Mouse (Mus musculus) stomach, embryonic 15.5 days (tissue): ENCODE data around the gene Jam2. TPM values are rescaled to one million over a fixed set of nuclear protein-coding genes. Genes with fewer than 3 reads are reported as not detected.

ENCODE experiments used
- ATAC-seq: fragments of 200-750 bp; cut with Nextera tagmentation; 2 replicates; pipeline ENCODE4 v1.8.0; 2017; ENCODE audit warnings: low read depth, moderate number of reproducible peaks, moderate TSS enrichment; ENCODE audit not compliant: insufficient read depth, low FRiP score
- H3K27ac ChIP-seq: fragments of 300-500 bp; sonication (generic); 2 replicates; pipeline ENCODE4 v1.5.1; 2015; ENCODE audit warnings: mild to moderate bottlenecking, inconsistent platforms
- H3K27me3 ChIP-seq: fragments of 300-500 bp; sonication (generic); replicated peaks from 2 replicates; pipeline ENCODE4 v1.6.1; 2015; ENCODE audit warnings: inconsistent platforms
- H3K36me3 ChIP-seq: fragments of 300-500 bp; sonication (generic); 2 replicates; pipeline ENCODE4 v1.6.1; 2015; ENCODE audit warnings: inconsistent platforms
- H3K4me1 ChIP-seq: fragments of 300-500 bp; sonication (generic); 2 replicates; pipeline ENCODE4 v1.6.1; 2015; ENCODE audit warnings: inconsistent platforms
- H3K4me2 ChIP-seq: fragments of 300-500 bp; sonication (generic); 2 replicates; pipeline ENCODE4 v1.6.1; 2015; ENCODE audit warnings: mild to moderate bottlenecking, inconsistent platforms
- H3K4me3 ChIP-seq: fragments of 300-500 bp; sonication (generic); replicated peaks from 2 replicates; pipeline ENCODE4 v1.5.1; 2015; ENCODE audit warnings: inconsistent platforms
- H3K9ac ChIP-seq: fragments of 300-500 bp; sonication (generic); 2 replicates; pipeline ENCODE4 v1.6.1; 2015; ENCODE audit warnings: inconsistent platforms
- H3K9me3 ChIP-seq: fragments of 300-500 bp; sonication (generic); 2 replicates; pipeline ENCODE4 v1.6.1; 2016; ENCODE audit warnings: inconsistent platforms
- WGBS: fragments of 180-500 bp; shearing (Covaris S2); methylation state at CpG from one replicate; pipeline ENCODE4 v1.1.7; 2015; 5-methylcytosine and 5-hydroxymethylcytosine counted together
- polyA plus RNA-seq: library from polyadenylated mRNA; unstranded; fragments of >200 nt; fragmentation: Nextera tagmentation; extraction: Ambion mirVana; gene quantifications from 2 replicates; pipeline ENCODE4 v1.2.1, GENCODE M21; 2015

Jam2 gene
- polyA plus RNA-seq, 1 experiment from 2014 or later: 5.7 TPM

- H3K27me3 ChIP-seq: no peaks in the 10 kb centered on the region
- WGBS: 48% methylated on average over 24 of the region's 24 CpGs
- H3K9me3 ChIP-seq: no peaks in the 10 kb centered on the region
- peak; percentile 35; the same call in 1 of the 2 replicates for ATAC-seq
- H3K9ac ChIP-seq: no peak overlapping the region
- H3K36me3 ChIP-seq: no peaks in the 10 kb centered on the region
- peaks cover 4% of the 10 kb centered on the region; the same call in 1 of the 2 replicates for H3K4me1 ChIP-seq
- H3K4me3 ChIP-seq: peak overlapping the region; percentile 8; the same call in 1 of the 2 replicates
- H3K27ac ChIP-seq: no peak overlapping the region
- peak overlapping the region; percentile 45 for H3K4me2 ChIP-seq
Measured at GRCm38 (mm10) chr16:84875012-84875717, 101.2 kb downstream of the Jam2 start.

Other genes with a start within 250 kb of the Jam2 start
- gene Mrpl39, start 38.4 kb upstream of the Jam2 start, polyA plus RNA-seq: 41.9 and 48.6 TPM in 2 replicates
- 28.6 and 31.6 TPM in 2 replicates for gene Gabpa, start 60.8 kb downstream of the Jam2 start, polyA plus RNA-seq
- 899 and 940 TPM in 2 replicates for gene Atp5j, start 61.5 kb downstream of the Jam2 start, polyA plus RNA-seq